Mouse (Mus musculus) CH12.LX (cell line): Measurements from ENCODE around the gene Aplp2. TPM values are rescaled to one million over a fixed set of nuclear protein-coding genes. Genes with fewer than 3 reads are reported as not detected.

Experiments
- DNase-seq: peaks from one replicate; pipeline ENCODE4 v3.0.0-alpha.2; 2013; ENCODE audit errors: extremely low read depth
- H3K27ac ChIP-seq: 2 replicates; pipeline ENCODE4 v1.5.1; 2012; ENCODE audit warnings: low read depth, mild to moderate bottlenecking, control low read depth, moderate library complexity; ENCODE audit not compliant: insufficient read depth
- H3K27me3 ChIP-seq: replicated peaks from 2 replicates; pipeline ENCODE3; 2012; ENCODE audit warnings: inconsistent platforms
- H3K36me3 ChIP-seq, 2 experiments: replicated peaks in 1 of 2; 2 replicates each; pipeline versions ENCODE3 to v1.6.1; 2012; ENCODE audit warnings: inconsistent platforms in 1 of 2, low read length in 1 of 2, mild to moderate bottlenecking in 1 of 2, mixed read lengths in 1 of 2, moderate library complexity in 1 of 2; ENCODE audit not compliant: control insufficient read depth in 1 of 2, insufficient read depth in 1 of 2
- H3K4me1 ChIP-seq, 2 experiments: 2 replicates each; pipeline ENCODE4 v1.6.1; 2012; ENCODE audit warnings: inconsistent platforms in 1 of 2, moderate library complexity in 1 of 2; ENCODE audit not compliant: insufficient read depth in 2 of 2, control insufficient read depth in 1 of 2
- H3K4me2 ChIP-seq: 2 replicates; pipeline ENCODE4 v1.6.1; 2012; ENCODE audit warnings: low read depth, mild to moderate bottlenecking, control low read depth; ENCODE audit not compliant: poor library complexity, insufficient read depth, severe bottlenecking
- H3K4me3 ChIP-seq, 3 experiments: fragments of 150-350 bp in 1 of 3; sonication (generic) in 1 of 3; replicated peaks in 1 of 3; 2 replicates each; pipeline versions ENCODE3 to v1.5.1; 2011 to 2012; ENCODE audit warnings: low read depth in 2 of 3, low read length in 2 of 3, mild to moderate bottlenecking in 2 of 3, moderate library complexity in 2 of 3, control low read depth in 1 of 3, improper control_type of control experiment in 1 of 3, inconsistent platforms in 1 of 3, mixed read lengths in 1 of 3; ENCODE audit not compliant: poor library complexity in 1 of 3
- H3K79me2 ChIP-seq: replicated peaks from 2 replicates; pipeline ENCODE4 v1.6.1; 2012; ENCODE audit warnings: mild to moderate bottlenecking, moderate library complexity; ENCODE audit not compliant: control insufficient read depth, poor library complexity, insufficient read depth, severe bottlenecking; ENCODE audit errors: extremely low read depth
- H3K9ac ChIP-seq: 2 replicates; pipeline ENCODE4 v1.6.1; 2012; ENCODE audit warnings: low read depth, mild to moderate bottlenecking, control low read depth, moderate library complexity; ENCODE audit not compliant: insufficient read depth
- H3K9me3 ChIP-seq: replicated peaks from 2 replicates; pipeline ENCODE3; 2012; ENCODE audit warnings: low read length, inconsistent platforms, mixed read lengths
- BHLHE40 ChIP-seq: IDR thresholded peaks from 2 replicates; pipeline ENCODE4 v1.6.1; 2011; ENCODE audit warnings: mild to moderate bottlenecking, low read depth, low read length, improper control_type of control experiment
- CHD1 ChIP-seq: IDR thresholded peaks from 2 replicates; pipeline ENCODE4 v1.6.1; 2012; ENCODE audit warnings: low read depth, low read length, improper control_type of control experiment, inconsistent platforms
- CHD2 ChIP-seq: IDR thresholded peaks from 2 replicates; pipeline ENCODE4 v1.6.1; 2011; ENCODE audit warnings: low read length, improper control_type of control experiment
- EP300 ChIP-seq: IDR thresholded peaks from 2 replicates; pipeline ENCODE4 v1.6.1; 2011; ENCODE audit warnings: low read length, improper control_type of control experiment
- HCFC1 ChIP-seq: IDR thresholded peaks from 2 replicates; pipeline ENCODE4 v1.6.1; 2012; ENCODE audit warnings: low read depth, mild to moderate bottlenecking, inconsistent platforms, low read length, improper control_type of control experiment
- IRF4 ChIP-seq: IDR thresholded peaks from 2 replicates; pipeline ENCODE4 v1.6.1; 2014; ENCODE audit warnings: low read depth, mild to moderate bottlenecking, inconsistent platforms, low read length, improper control_type of control experiment
- MAFK ChIP-seq: IDR thresholded peaks from 2 replicates; pipeline ENCODE4 v1.6.1; 2011; ENCODE audit warnings: low read length, improper control_type of control experiment; ENCODE audit not compliant: insufficient replicate concordance
- MAZ ChIP-seq: IDR thresholded peaks from 2 replicates; pipeline ENCODE4 v1.6.1; 2012; ENCODE audit warnings: low read depth, mild to moderate bottlenecking, inconsistent platforms, low read length, improper control_type of control experiment, moderate library complexity
- MEF2A ChIP-seq: IDR thresholded peaks from 2 replicates; pipeline ENCODE4 v1.6.1; 2014; ENCODE audit warnings: low read depth, mild to moderate bottlenecking, inconsistent platforms, low read length, improper control_type of control experiment, borderline replicate concordance
- MXI1 ChIP-seq: IDR thresholded peaks from 2 replicates; pipeline ENCODE4 v1.6.1; 2011; ENCODE audit warnings: mild to moderate bottlenecking, low read depth, low read length, improper control_type of control experiment
- MYC ChIP-seq: IDR thresholded peaks from 2 replicates; pipeline ENCODE4 v1.6.1; 2011; ENCODE audit warnings: low read depth, mild to moderate bottlenecking, improper control_type of control experiment, low read length
- NELFE ChIP-seq: IDR thresholded peaks from 2 replicates; pipeline ENCODE4 v1.6.1; 2011; ENCODE audit warnings: low read depth, low read length, improper control_type of control experiment
- PAX5 ChIP-seq: IDR thresholded peaks from 2 replicates; pipeline ENCODE4 v1.6.1; 2012; ENCODE audit warnings: low read length, inconsistent platforms, mixed read lengths
- POLR2AphosphoS2 ChIP-seq: IDR thresholded peaks from 2 replicates; pipeline ENCODE4 v1.6.1; 2011; ENCODE audit warnings: low read depth, low read length, improper control_type of control experiment
- SIN3A ChIP-seq: IDR thresholded peaks from 2 replicates; pipeline ENCODE4 v1.6.1; 2012; ENCODE audit warnings: low read length, improper control_type of control experiment, inconsistent platforms
- TBP ChIP-seq: conservative IDR thresholded peaks from 2 replicates; pipeline ENCODE4 v1.6.1; 2011; ENCODE audit warnings: low read depth, low read length, improper control_type of control experiment
- TCF12 ChIP-seq: IDR thresholded peaks from 2 replicates; pipeline ENCODE4 v1.6.1; 2014; ENCODE audit warnings: low read depth, mild to moderate bottlenecking, inconsistent platforms, low read length, improper control_type of control experiment
- UBTF ChIP-seq: IDR thresholded peaks from 2 replicates; pipeline ENCODE4 v1.6.1; 2012; ENCODE audit warnings: low read depth, mild to moderate bottlenecking, inconsistent platforms, low read length, improper control_type of control experiment, moderate library complexity
- USF1 ChIP-seq: IDR thresholded peaks from 2 replicates; pipeline ENCODE4 v1.6.1; 2014; ENCODE audit warnings: low read depth, mild to moderate bottlenecking, inconsistent platforms, low read length, improper control_type of control experiment
- ZKSCAN1 ChIP-seq: IDR thresholded peaks from 2 replicates; pipeline ENCODE4 v1.6.1; 2012; ENCODE audit warnings: low read depth, inconsistent platforms, low read length, improper control_type of control experiment, borderline replicate concordance
- dilution Hi-C: fragments of 300-500 bp; cut with MboI; formaldehyde crosslinking; loops from 2 replicates; pipeline ENCODE4 v1.14.3; 2020; ENCODE audit warnings: low sequenced_read_pairs; ENCODE audit not compliant: extremely low pct_unique_long_range_greater_than_20kb, extremely low pct_ligation_motif_present
- in situ Hi-C: fragments of 300-500 bp; cut with MboI; formaldehyde crosslinking; loops from 3 replicates; pipeline ENCODE4 v1.14.3; 2019; ENCODE audit warnings: low sequenced_read_pairs, low pct_ligation_motif_present, low pct_unique_long_range_greater_than_20kb, mixed read lengths
- polyA plus RNA-seq: library from polyadenylated mRNA; unstranded; fragments of >175 nt; gene quantifications from 2 replicates; pipeline ENCODE4 v1.2.1, GENCODE M21; 2012; ENCODE audit warnings: low read depth; ENCODE audit not compliant: insufficient read length
- total RNA-seq, 2 experiments: library from RNA; depleted of rRNA; stranded (reverse); fragments of 300-350 nt in 1 of 2; fragments of >200 nt in 1 of 2; gene quantifications; 2 replicates each; pipeline ENCODE4 v1.2.3; 2012 to 2014

Gene Aplp2
- total and polyA plus RNA-seq, 3 experiments = 30.4 to 52.7 (median 44.3) TPM

- no peaks in the 10 kb centered on the region for H3K79me2 ChIP-seq
- no peak overlapping the region for H3K27ac ChIP-seq
- H3K9ac ChIP-seq = no peak overlapping the region
- no peak overlapping the region for H3K4me2 ChIP-seq
- dilution Hi-C loops (no loop called here), in situ Hi-C loops (loop anchor here (10.0 kb wide), 1 partner anchor 169 kb away; no protein-coding TSS in a partner anchor)
- DNase-seq = no peak
- H3K36me3 ChIP-seq = peaks cover 0 to 34% of the 10 kb centered on the region in 2 experiments
- TF ChIP-seq EP300 = no peak
- no peak for TF ChIP-seq CHD2
- no peak for TF ChIP-seq POLR2AphosphoS2
- no peak for TF ChIP-seq TCF12
- no peak for TF ChIP-seq CHD1
- TF ChIP-seq TBP = no peak
- no peak for TF ChIP-seq MAZ
- no peak for TF ChIP-seq SIN3A
- no peak for TF ChIP-seq HCFC1
- no peak for TF ChIP-seq PAX5
- no peak for TF ChIP-seq BHLHE40
- TF ChIP-seq NELFE = no peak
- no peak for TF ChIP-seq MYC
- no peak for TF ChIP-seq USF1
- TF ChIP-seq MAFK = no peak
- TF ChIP-seq IRF4 = no peak
- TF ChIP-seq MXI1 = no peak
- TF ChIP-seq, all 38 proteins: peak for 0
- Histone ChIP-seq H3K4me1 (peaks cover 0 to 9% of the 10 kb centered on the region in 2 experiments; a peak in 2 of 4 replicates), H3K9me3 (no peaks in the 10 kb centered on the region), H3K4me3 (no peak overlapping the region), H3K27me3 (no peaks in the 10 kb centered on the region)
These were observed 36.3 kb downstream of the Aplp2 start for GRCm38 (mm10) chr9:31175346-31175745.

GRCm38 (mm10) chr9:31168356-31169093 is 43.1 kb downstream of the Aplp2 start:
- Histone ChIP-seq H3K4me3 (no peak overlapping the region), H3K27ac (no peak overlapping the region), H3K9me3 (no peaks in the 10 kb centered on the region), H3K79me2 (no peaks in the 10 kb centered on the region), H3K9ac (no peak overlapping the region), H3K4me2 (no peak overlapping the region), H3K4me1 (no peaks in the 10 kb centered on the region), H3K36me3 (peaks cover 7 to 43% of the 10 kb centered on the region in 2 experiments), H3K27me3 (no peaks in the 10 kb centered on the region)
- TF ChIP-seq MEF2A (no peak), NELFE (no peak), IRF4 (no peak), ZKSCAN1 (no peak), POLR2AphosphoS2 (no peak), HCFC1 (no peak), USF1 (no peak), TCF12 (no peak), UBTF (no peak)
- in situ Hi-C loops (no loop called here), dilution Hi-C loops (no loop called here)
- no peak for DNase-seq
